Mouse (Mus musculus): ENCODE results near the gene Pole.

- no peak for TF ChIP-seq CTCF (IDR thresholded peaks at IDR 0.05; ENCODE audit: low read depth, low read length)
- TF ChIP-seq POLR2A (IDR thresholded peaks at IDR 0.05; ENCODE audit: borderline replicate concordance, low read depth, low read length): no peak
Observed at GRCm38 (mm10) chr5:110361465-110361864, 75.4 kb downstream of the Pole start.

Measured in bone marrow macrophage, adult 2 months (primary cell).